Mouse (Mus musculus) megakaryocyte, embryonic 14.5 days (primary cell): Measurements from ENCODE around the gene Chst8.

Experiments used
- FLI1 ChIP-seq: IDR thresholded peaks from 2 replicates; pipeline ENCODE4 v1.6.1; 2012; ENCODE audit warnings: low read length, inconsistent platforms, mixed read lengths
- GATA1 ChIP-seq: IDR thresholded peaks from 3 replicates; pipeline ENCODE4 v1.6.1; 2012; ENCODE audit warnings: mixed read lengths, low read length, inconsistent platforms, borderline replicate concordance

- no peak for TF ChIP-seq FLI1
- no peak for TF ChIP-seq GATA1
Measured at GRCm38 (mm10) chr7:34709111-34709510, 103.4 kb downstream of the Chst8 start.
